Mouse (Mus musculus) liver, postnatal 0 days (tissue): ENCODE results near the gene Zgrf1.
A peak's percentile ranks its signal among the peaks of the same experiment; 100 is the strongest.

Experiments used
- CTCF ChIP-seq: sonication (generic); IDR thresholded peaks from 2 replicates; pipeline ENCODE4 v1.5.1; 2016; ENCODE audit warnings: antibody characterized with exemption, low read depth
- EP300 ChIP-seq: IDR thresholded peaks from 2 replicates; pipeline ENCODE4 v1.6.1; 2016; ENCODE audit warnings: antibody characterized with exemption, low read depth, mild to moderate bottlenecking

- peak; percentile 64 for TF ChIP-seq CTCF
- TF ChIP-seq EP300, result no peak
Observed at GRCm38 (mm10) chr3:127547882-127548281, 5.4 kb upstream of the Zgrf1 start.
